Mouse (Mus musculus) urinary bladder, adult 18-20 months (tissue): ENCODE data around the gene Mpv17l.
"Not testable (repeated sequence)": the region's sequence is repeated elsewhere in the genome, so short reads cannot be mapped to it uniquely, and the experiment has no call there.

ENCODE experiments used
- DNase-seq, 2 experiments: peaks; one replicate each; pipeline ENCODE4 v3.0.0; 2022; ENCODE audit warnings: low spot score in 2 of 2, mixed read lengths in 2 of 2

Gene Mpv17l

DNA sequence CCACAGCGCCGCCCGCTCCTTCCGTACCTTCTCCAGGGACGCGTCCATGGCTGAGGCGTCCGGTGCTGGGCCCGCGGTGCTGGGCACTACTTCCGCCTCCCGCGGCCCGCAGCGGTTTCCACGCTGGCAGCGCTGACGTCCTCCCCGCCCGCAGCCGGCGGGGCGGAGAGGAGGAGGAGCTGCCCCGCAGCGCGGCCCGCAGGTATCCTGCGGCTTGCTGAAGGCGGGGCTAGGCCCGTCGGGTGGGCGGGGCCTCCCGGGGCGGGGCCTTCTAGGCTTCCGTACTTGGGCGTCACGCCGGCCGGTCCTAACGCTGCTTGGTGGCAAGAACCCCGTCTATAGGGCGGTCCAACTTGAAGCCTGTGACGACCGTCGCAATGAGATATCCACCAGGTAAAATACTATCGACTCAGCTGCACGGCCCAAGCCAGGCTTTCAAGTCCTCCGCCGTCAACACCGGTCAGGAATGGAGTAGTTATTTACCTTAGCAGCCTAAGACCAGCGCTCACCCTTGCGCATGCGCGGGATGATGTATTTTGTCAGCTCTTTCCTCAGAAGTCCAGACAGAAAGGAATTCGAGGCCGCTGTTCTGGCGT lies at the start of gene Mpv17l, which contains the start of gene Pdxdc1:
Gene Mpv17l (plus strand): TSS at position 274 of the 596 bp plus-strand sequence.
Gene Pdxdc1 (minus strand): TSS at position 244 of the 596 bp plus-strand sequence.
- peak; percentile 96 to 98 for DNase-seq

GRCm38 (mm10) chr16:13853886-13854285 lies 49.1 kb upstream of the Mpv17l start:
- DNase-seq: no peak

DNA sequence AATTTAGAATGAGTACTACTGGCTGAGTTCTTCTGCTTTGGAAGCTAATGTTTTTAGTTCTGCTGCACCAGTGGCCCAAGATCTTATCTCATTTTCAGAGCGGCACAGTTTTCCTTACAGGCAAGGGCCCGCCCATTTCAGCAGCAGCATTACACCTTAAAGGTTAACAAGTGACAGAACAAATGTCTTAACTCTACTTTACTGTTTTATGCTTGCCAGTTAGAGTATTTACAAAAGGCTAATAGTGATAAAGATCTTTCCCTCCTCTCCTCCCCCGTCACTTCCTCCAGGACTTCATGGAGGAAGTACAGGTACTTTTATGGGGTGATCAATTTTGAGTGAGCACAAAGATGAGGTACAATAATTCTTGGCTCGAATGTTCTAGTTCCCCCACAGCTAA lies 36.9 kb upstream of the Mpv17l start:
- DNase-seq: no peak

DNA sequence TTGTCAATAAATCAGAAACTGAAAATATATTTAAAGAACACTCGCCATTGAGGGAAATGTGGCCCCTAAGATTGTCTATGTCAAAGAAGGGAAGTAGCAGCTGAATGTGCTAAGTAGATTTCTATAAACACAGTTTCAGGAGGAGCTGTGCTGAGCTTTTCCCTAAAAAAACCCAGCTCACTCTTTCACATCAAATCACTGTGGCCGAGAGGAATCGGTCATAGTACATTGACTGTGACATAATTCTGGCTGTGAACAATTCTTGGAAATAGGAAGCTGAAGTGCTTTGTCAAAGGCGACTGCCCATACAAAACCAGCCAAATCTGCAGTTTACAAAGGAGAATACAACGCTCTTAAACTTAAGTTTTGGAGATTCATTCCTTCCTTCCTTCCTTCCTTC lies 36.3 kb upstream of the Mpv17l start:
- no peak for DNase-seq

- DNase-seq: not testable (repeated sequence)
These were observed 35.6 kb upstream of the Mpv17l start for GRCm38 (mm10) chr16:13867406-13867805.

DNA sequence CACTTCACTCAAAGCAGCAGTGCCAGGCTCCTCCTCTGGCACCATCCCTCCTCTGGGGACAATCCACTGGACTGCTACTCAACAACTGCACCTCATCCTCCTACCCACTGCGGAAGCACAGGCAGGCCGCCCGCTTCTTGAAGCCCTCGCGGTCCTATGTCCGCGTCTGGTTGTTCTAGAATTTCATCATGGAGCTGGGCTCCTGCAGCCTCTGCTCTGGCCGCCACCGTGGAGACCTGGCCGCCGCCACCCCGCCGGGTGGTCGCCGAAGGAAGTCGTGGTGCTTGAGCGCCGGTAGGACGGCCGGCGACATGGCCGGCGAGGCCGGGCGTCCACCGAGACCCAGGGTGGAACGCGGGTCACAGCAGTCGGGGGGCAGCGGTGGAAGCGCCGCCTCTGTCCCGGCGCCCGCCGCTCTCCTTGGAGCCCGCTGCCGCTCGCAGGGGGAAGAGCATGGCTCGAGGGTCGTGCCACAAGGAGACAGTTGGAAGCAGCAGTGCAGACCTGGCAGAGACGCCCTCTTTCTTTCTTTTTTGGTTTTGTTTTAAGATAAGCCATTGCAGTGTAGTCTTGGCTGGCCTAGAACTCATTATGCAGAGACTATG lies 34.9 kb upstream of the Mpv17l start:
- no peak for DNase-seq

DNA sequence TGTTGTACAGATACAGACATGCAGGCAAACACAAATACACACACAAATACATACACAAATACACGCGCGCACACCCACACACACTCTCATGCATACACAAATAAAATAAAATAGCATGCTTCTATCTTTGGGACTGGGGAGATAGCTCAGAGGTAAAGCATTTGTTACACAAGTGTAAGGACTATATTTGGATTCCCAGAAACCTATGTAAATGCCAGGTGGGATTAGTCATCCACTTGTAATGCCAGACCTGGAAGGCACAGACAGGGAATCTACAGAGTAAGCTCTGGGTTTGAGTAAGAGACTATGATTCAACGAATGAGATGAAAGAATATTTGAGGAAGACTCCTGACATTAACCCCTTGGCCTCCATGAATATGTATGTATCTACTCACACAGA lies 27.5 kb upstream of the Mpv17l start:
- DNase-seq: no peak

DNA sequence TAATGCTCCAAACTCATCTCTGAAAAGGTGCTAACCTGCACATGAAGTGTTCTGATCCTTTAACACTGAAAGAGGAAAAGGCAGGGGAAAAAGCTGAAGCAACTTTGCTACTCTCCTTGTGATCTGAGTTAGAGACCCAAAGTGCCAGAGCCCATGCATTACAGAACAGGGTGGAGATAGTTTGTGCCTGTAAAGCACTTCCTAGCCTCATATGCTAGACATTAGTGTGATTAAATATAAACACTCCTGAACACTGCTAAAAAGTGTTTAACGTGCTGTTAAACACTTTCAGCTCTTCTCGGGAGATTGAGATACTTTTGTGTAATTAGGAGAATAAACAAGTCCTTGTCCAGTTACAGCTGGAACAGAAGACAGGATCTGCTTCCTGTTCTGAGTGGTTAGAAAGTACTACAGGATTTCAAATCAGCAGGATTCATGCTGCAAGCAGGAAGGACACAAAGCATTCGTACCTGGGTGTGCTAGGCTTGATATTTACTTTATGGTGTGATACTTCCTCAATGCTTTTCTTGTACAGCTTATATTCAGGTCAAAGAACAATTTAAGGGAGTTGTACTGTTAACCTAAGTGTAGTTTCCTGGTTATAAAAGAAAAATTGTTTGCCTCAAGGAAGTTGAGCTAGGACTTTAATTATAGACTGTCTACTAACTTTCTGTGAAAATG lies 19.7 kb upstream of the Mpv17l start:
- no peak for DNase-seq

- DNase-seq: no peak
These were observed 12.5 kb upstream of the Mpv17l start for GRCm38 (mm10) chr16:13890449-13890848.

GRCm38 (mm10) chr16:13892850-13893249 lies 10.1 kb upstream of the Mpv17l start:
- DNase-seq: no peak

DNA sequence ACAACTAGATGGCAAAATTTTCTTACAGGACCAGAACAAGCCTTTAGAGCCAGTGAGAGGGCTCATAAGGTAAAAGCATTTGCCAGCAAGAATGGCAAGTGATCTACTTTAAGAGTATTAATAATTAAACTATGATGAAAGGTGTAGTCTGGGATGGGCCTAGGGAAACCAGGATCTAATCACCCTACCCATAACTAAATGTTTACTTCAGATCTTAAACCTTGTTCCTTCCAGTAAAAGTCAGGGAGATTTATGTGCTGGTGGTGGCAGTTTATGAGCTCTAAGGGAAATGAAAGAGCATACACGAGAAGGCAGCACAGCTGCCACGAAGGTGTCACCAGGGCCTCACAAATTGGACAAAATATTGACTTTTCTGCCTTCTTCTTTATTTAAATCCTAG lies 8.9 kb upstream of the Mpv17l start:
- DNase-seq: no peak

DNA sequence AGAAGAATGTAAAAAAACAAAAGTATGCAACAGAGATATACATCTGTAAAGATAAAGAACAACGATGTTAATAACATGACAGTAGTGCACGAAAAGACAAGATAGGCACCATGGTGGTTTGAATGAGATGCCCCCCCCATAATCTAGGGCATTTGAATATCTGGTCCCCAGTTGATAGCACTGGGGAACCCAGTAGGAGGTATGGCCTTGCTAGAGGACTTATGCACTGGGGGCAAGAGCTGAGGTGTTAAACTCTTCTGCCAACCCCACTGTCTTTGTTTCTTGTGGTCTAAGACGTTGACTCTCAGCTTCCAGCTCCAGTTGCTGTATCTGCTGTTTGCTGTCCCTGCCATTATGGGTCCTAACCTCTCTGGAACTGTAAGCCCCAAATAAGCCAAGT lies 7.2 kb upstream of the Mpv17l start:
- no peak for DNase-seq

DNA sequence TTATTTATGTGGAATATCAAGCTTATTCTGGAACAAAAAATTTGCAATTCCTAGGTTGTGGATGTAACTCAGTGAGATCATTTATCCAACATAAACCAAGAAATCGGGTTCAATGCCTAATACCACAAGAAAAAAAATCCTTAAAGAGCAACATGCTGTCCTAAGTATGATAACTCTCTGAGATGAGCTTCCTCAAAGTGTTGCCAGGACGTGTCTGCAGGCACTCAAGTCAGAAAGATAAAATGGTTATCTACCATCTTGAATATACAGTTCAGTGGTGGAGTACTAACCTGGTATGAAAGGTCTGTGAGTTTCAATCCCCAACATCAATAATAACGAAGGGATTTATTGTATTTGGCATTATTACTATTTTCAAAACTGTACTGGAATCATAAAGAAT lies 6.6 kb upstream of the Mpv17l start:
- no peak for DNase-seq

DNA sequence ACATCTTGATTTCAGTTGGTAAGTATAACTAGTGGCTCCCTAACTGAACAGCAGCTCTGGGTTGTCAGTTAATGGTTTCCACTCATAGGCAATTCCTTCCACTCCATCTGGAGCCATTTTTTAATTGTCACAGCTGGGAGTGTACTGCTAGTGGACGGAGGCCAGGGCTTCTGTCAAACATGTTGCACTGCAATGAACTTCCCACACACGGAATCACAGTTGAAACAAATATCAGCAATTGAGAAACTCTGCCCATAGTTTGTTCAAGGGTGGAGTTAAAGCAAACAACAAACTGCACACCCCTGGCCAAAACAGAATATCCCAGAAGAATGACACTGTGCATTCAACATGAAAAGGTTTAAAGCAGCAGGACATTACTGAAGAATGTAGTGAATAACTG lies 4.0 kb upstream of the Mpv17l start:
- no peak for DNase-seq

GRCm38 (mm10) chr16:13902397-13902831 lies 547 bp upstream of the Mpv17l start:
- no peak for DNase-seq

GRCm38 (mm10) chr16:13903488-13903887 lies 527 bp downstream of the Mpv17l start:
- DNase-seq: no peak

- no peak for DNase-seq
These were observed 4.3 kb downstream of the Mpv17l start for GRCm38 (mm10) chr16:13907297-13907696.

DNA sequence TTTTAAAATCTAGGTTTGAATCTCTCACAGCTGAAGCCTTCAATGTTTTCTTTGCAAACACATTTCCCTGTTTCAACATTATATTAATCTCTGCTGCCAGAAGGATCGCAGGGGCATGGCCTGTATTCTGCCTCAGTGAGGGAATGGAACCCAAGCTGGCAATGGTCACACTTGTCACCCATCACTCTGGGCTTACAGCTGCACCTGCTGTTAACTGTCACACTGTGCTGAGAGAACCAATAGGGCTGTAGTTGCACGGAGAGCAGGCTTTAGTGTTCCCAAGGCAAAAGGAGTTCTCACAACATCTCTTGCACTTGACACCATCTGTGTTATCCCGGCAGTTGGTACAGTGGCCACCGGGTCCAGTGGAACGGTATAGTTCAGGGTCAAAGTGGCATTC lies 17.1 kb downstream of the Mpv17l start:
- DNase-seq: no peak

GRCm38 (mm10) chr16:13921063-13921462 lies 18.1 kb downstream of the Mpv17l start:
- DNase-seq: no peak

- DNase-seq: no peak
These were observed 18.8 kb downstream of the Mpv17l start for GRCm38 (mm10) chr16:13921781-13922180.

GRCm38 (mm10) chr16:13922499-13922898 lies 19.5 kb downstream of the Mpv17l start:
- DNase-seq: not testable (repeated sequence)

- DNase-seq: not testable (repeated sequence)
These were observed 20.0 kb downstream of the Mpv17l start for GRCm38 (mm10) chr16:13922966-13923365.

DNA sequence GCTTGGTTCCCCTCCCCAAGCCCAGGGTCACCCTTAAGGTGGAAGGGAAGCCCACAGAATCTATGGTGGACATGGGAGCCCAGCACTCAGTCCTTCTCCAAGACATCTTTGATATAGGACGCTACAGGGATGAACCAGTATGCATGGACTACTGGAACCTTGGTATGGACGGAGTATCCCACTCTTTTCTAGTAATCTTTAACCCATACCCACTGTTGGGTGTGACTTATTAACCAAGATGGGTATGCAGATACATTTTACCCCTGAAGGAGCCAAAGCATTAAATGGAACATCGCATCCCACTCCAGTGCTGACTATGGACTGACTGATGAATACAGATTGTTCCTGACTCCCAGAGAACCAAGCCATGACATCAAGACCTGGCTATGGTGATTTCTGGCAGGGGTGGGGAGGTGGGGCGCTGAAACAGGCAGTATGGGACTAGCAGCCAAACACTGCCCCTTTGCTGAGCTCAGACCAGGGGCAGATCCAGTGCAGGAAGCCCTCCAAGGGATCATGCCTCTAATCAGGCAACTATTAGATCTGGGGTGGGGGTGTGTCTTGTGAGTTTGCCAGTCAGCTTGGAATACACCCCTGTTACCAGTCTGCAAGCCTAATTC lies 24.6 kb downstream of the Mpv17l start:
- DNase-seq: no peak
